Mouse (Mus musculus) liver, postnatal 0 days (tissue): Measurements from ENCODE around the gene D1Pas1. TPM values are rescaled to one million over a fixed set of nuclear protein-coding genes. Genes with fewer than 3 reads are reported as not detected.

Source experiments
- ATAC-seq: fragments of 200-750 bp; cut with Nextera tagmentation; 2 replicates; pipeline ENCODE4 v1.8.0; 2017; ENCODE audit warnings: mild to moderate bottlenecking, moderate library complexity
- DNase-seq: peaks from one replicate; pipeline ENCODE4 v3.0.0-alpha.2; 2016
- H3K27ac ChIP-seq: fragments of 300-500 bp; sonication (generic); 2 replicates; pipeline ENCODE4 v1.5.1; 2014; ENCODE audit warnings: antibody characterized with exemption, moderate library complexity, mild to moderate bottlenecking, low read depth
- H3K27me3 ChIP-seq: fragments of 300-500 bp; sonication (generic); 2 replicates; pipeline ENCODE4 v1.6.1; 2014; ENCODE audit warnings: low read length, control low read depth, mixed read lengths; ENCODE audit not compliant: insufficient read depth
- H3K36me3 ChIP-seq: fragments of 300-500 bp; sonication (generic); replicated peaks from 2 replicates; pipeline ENCODE4 v1.6.1; 2014; ENCODE audit warnings: mild to moderate bottlenecking, control low read depth, low read length, moderate library complexity, mixed read lengths; ENCODE audit not compliant: insufficient read depth
- H3K4me1 ChIP-seq: fragments of 300-500 bp; sonication (generic); 2 replicates; pipeline ENCODE4 v1.6.1; 2014; ENCODE audit warnings: antibody characterized with exemption, mild to moderate bottlenecking, control low read depth; ENCODE audit not compliant: insufficient read depth
- H3K4me2 ChIP-seq: fragments of 300-500 bp; sonication (generic); 2 replicates; pipeline ENCODE4 v1.6.1; 2014; ENCODE audit warnings: low read depth, mild to moderate bottlenecking, low read length, moderate library complexity, mixed read lengths
- H3K4me3 ChIP-seq: fragments of 300-500 bp; sonication (generic); 2 replicates; pipeline ENCODE4 v1.5.1; 2014; ENCODE audit warnings: low read depth, low read length
- H3K9ac ChIP-seq: fragments of 300-500 bp; sonication (generic); replicated peaks from 2 replicates; pipeline ENCODE4 v1.6.1; 2014; ENCODE audit warnings: mild to moderate bottlenecking, moderate library complexity
- H3K9me3 ChIP-seq: fragments of 300-500 bp; sonication (generic); 2 replicates; pipeline ENCODE4 v1.6.1; 2016; ENCODE audit warnings: mild to moderate bottlenecking, control low read depth, low read length, mixed read lengths
- CTCF ChIP-seq: sonication (generic); IDR thresholded peaks from 2 replicates; pipeline ENCODE4 v1.5.1; 2016; ENCODE audit warnings: antibody characterized with exemption, low read depth
- EP300 ChIP-seq: IDR thresholded peaks from 2 replicates; pipeline ENCODE4 v1.6.1; 2016; ENCODE audit warnings: antibody characterized with exemption, low read depth, mild to moderate bottlenecking
- WGBS: fragments of 180-500 bp; shearing (Covaris S2); extraction: QIAGEN DNeasy Blood & Tissue Kit; methylation state at CpG from one replicate; pipeline ENCODE4 v1.1.7; 2014; ENCODE audit not compliant: insufficient replicate concordance; 5-methylcytosine and 5-hydroxymethylcytosine counted together
- polyA plus RNA-seq: library from polyadenylated mRNA; unstranded; fragments of >200 nt; fragmentation: Nextera tagmentation; extraction: Ambion mirVana; gene quantifications from 2 replicates; pipeline ENCODE4 v1.2.1, GENCODE M21; 2015

D1Pas1 gene
- polyA plus RNA-seq, 1 experiment from 2014 or later, result not detected

- 57% methylated on average over 4 of the region's 4 CpGs for WGBS
- TF ChIP-seq EP300, result no peak
- no peak for TF ChIP-seq CTCF
- ATAC-seq (no peak), DNase-seq (no peak)
- no peaks in the 10 kb centered on the region for H3K36me3 ChIP-seq
- H3K27ac ChIP-seq, result no peak overlapping the region
- H3K9ac ChIP-seq, result no peak overlapping the region
- no peak overlapping the region for H3K4me3 ChIP-seq
- no peaks in the 10 kb centered on the region for H3K4me1 ChIP-seq
- peaks cover 16% of the 10 kb centered on the region for H3K9me3 ChIP-seq
- H3K4me2 ChIP-seq, result no peak overlapping the region
- no peaks in the 10 kb centered on the region for H3K27me3 ChIP-seq
Observed at GRCm38 (mm10) chr1:186964143-186964875, 2.9 kb upstream of the D1Pas1 start.

- no peaks in the 10 kb centered on the region for H3K27me3 ChIP-seq
- no peak overlapping the region for H3K4me3 ChIP-seq
- no peak overlapping the region for H3K9ac ChIP-seq
- no peak for DNase-seq
- H3K9me3 ChIP-seq, result peaks cover 16% of the 10 kb centered on the region
- no peak overlapping the region for H3K4me2 ChIP-seq
- H3K36me3 ChIP-seq, result no peaks in the 10 kb centered on the region
- WGBS, result 86% methylated on average over 34 of the region's 34 CpGs
- no peak for ATAC-seq
- H3K27ac ChIP-seq, result no peak overlapping the region
- no peak for TF ChIP-seq EP300
- TF ChIP-seq CTCF, result no peak
- H3K4me1 ChIP-seq, result no peaks in the 10 kb centered on the region
Observed at GRCm38 (mm10) chr1:186967926-186968325, 710 bp downstream of the D1Pas1 start.

- no peak for ATAC-seq
Observed at GRCm38 (mm10) chr1:186976937-186977540, 9.8 kb downstream of the D1Pas1 start.

GRCm38 (mm10) chr1:186977801-186978200 is 10.6 kb downstream of the D1Pas1 start:
- TF ChIP-seq EP300, result no peak
- H3K36me3 ChIP-seq, result no peaks in the 10 kb centered on the region
- no peaks in the 10 kb centered on the region for H3K27me3 ChIP-seq
- H3K4me2 ChIP-seq, result no peak overlapping the region
- 79% methylated on average over 2 of the region's 2 CpGs for WGBS
- no peak overlapping the region for H3K27ac ChIP-seq
- no peaks in the 10 kb centered on the region for H3K4me1 ChIP-seq
- no peak for ATAC-seq
- H3K9ac ChIP-seq, result no peak overlapping the region
- DNase-seq, result no peak
- H3K9me3 ChIP-seq, result no peaks in the 10 kb centered on the region
- H3K4me3 ChIP-seq, result no peak overlapping the region

More at GRCm38 (mm10) chr1:186976937-186977540, 9.8 kb downstream of the D1Pas1 start:
- no peaks in the 10 kb centered on the region for H3K4me1 ChIP-seq
- no peak overlapping the region for H3K4me3 ChIP-seq
- no peak overlapping the region for H3K27ac ChIP-seq
- H3K9ac ChIP-seq, result no peak overlapping the region
- WGBS, result 45% methylated on average over 4 of the region's 4 CpGs
- no peaks in the 10 kb centered on the region for H3K9me3 ChIP-seq
- no peaks in the 10 kb centered on the region for H3K36me3 ChIP-seq
- H3K4me2 ChIP-seq, result no peak overlapping the region
- no peak for DNase-seq
- no peaks in the 10 kb centered on the region for H3K27me3 ChIP-seq
- no peak for TF ChIP-seq CTCF
- no peak for TF ChIP-seq EP300

GRCm38 (mm10) chr1:186979465-186979864 is 12.2 kb downstream of the D1Pas1 start:
- H3K36me3 ChIP-seq, result no peaks in the 10 kb centered on the region
- no peaks in the 10 kb centered on the region for H3K9me3 ChIP-seq
- H3K27me3 ChIP-seq, result no peaks in the 10 kb centered on the region
- ATAC-seq (no peak), DNase-seq (no peak)
- H3K27ac ChIP-seq, result no peak overlapping the region
- no peak overlapping the region for H3K4me3 ChIP-seq
- TF ChIP-seq EP300 (no peak), CTCF (no peak)
- H3K9ac ChIP-seq, result no peak overlapping the region
- WGBS, result 81% methylated on average over 8 of the region's 8 CpGs
- H3K4me1 ChIP-seq, result no peaks in the 10 kb centered on the region
- H3K4me2 ChIP-seq, result no peak overlapping the region

GRCm38 (mm10) chr1:186980503-186980902 is 13.3 kb downstream of the D1Pas1 start:
- H3K4me3 ChIP-seq, result no peak overlapping the region
- H3K4me2 ChIP-seq, result no peak overlapping the region
- no peaks in the 10 kb centered on the region for H3K27me3 ChIP-seq
- TF ChIP-seq CTCF, result no peak
- TF ChIP-seq EP300, result no peak
- H3K4me1 ChIP-seq, result no peaks in the 10 kb centered on the region
- H3K9ac ChIP-seq, result no peak overlapping the region
- DNase-seq (no peak), ATAC-seq (no peak)
- no peak overlapping the region for H3K27ac ChIP-seq
- H3K36me3 ChIP-seq, result no peaks in the 10 kb centered on the region
- no peaks in the 10 kb centered on the region for H3K9me3 ChIP-seq
- 71% methylated on average over 9 of the region's 9 CpGs for WGBS
